Mouse (Mus musculus) bone marrow, adult 2 months (tissue): ENCODE measurements around the gene Rhox2h. TPM values are rescaled to one million over a fixed set of nuclear protein-coding genes. Genes with fewer than 3 reads are reported as not detected.
"Not testable (repeated sequence)": the region's sequence is repeated elsewhere in the genome, so short reads cannot be mapped to it uniquely, and the experiment has no call there.

Source experiments
- H3K27ac ChIP-seq: fragments of 200-500 bp; 2 replicates; pipeline ENCODE4 v1.5.1; 2012; ENCODE audit warnings: low read depth, mild to moderate bottlenecking, control low read depth, inconsistent platforms, low read length; ENCODE audit not compliant: control insufficient read depth, poor library complexity, insufficient read depth
- H3K4me1 ChIP-seq: fragments of 200-500 bp; 2 replicates; pipeline ENCODE4 v1.6.1; 2011; ENCODE audit warnings: low read length; ENCODE audit not compliant: control insufficient read depth, insufficient read depth
- H3K4me3 ChIP-seq: fragments of 200-500 bp; replicated peaks from 2 replicates; pipeline ENCODE3; 2011; ENCODE audit warnings: mild to moderate bottlenecking, low read depth, low read length, control low read depth; ENCODE audit not compliant: control insufficient read depth
- CTCF ChIP-seq: fragments of 200-500 bp; IDR thresholded peaks from 2 replicates; pipeline ENCODE4 v1.5.1; 2011; ENCODE audit warnings: low read length, control low read depth; ENCODE audit not compliant: control insufficient read depth, insufficient read depth
- POLR2A ChIP-seq: fragments of 200-500 bp; IDR thresholded peaks from 2 replicates; pipeline ENCODE4 v1.6.1; 2011; ENCODE audit warnings: low read depth, mild to moderate bottlenecking, control low read depth, low read length, borderline replicate concordance; ENCODE audit not compliant: control insufficient read depth
- WGBS: fragments of 180-500 bp; shearing (Covaris S2); methylation state at CpG from one replicate; pipeline ENCODE4 v1.1.7; 2018; 5-methylcytosine and 5-hydroxymethylcytosine counted together
- polyA plus RNA-seq: library from polyadenylated mRNA; stranded (reverse); fragments of >200 nt; gene quantifications from 2 replicates; pipeline ENCODE4 v1.2.4, GENCODE M21; 2011; ENCODE audit warnings: low replicate concordance; ENCODE audit not compliant: missing spikeins, insufficient read depth, insufficient read length

Gene Rhox2h
- not detected in 2 replicates for polyA plus RNA-seq

GRCm38 (mm10) chrX:37673177-37673576 is at the start of gene Rhox2h:
Gene Rhox2h (minus strand): TSS chrX:37673277.
- not testable (repeated sequence) for H3K27ac ChIP-seq, H3K4me1 ChIP-seq, H3K4me3 ChIP-seq
- 81% methylated on average over 8 of the region's 8 CpGs for WGBS

- H3K4me1 ChIP-seq = no peaks in the 10 kb centered on the region
- no peak overlapping the region for H3K4me3 ChIP-seq
- H3K27ac ChIP-seq = no peak overlapping the region
- TF ChIP-seq POLR2A (no peak), CTCF (no peak)
- WGBS = 59% methylated on average over 3 of the region's 3 CpGs
These were observed 28.8 kb upstream of the Rhox2h start for GRCm38 (mm10) chrX:37701821-37702387.

- 58% methylated on average over 2 of the region's 2 CpGs for WGBS
- H3K4me3 ChIP-seq = no peak overlapping the region
- H3K27ac ChIP-seq = no peak overlapping the region
- TF ChIP-seq CTCF (no peak), POLR2A (no peak)
- no peaks in the 10 kb centered on the region for H3K4me1 ChIP-seq
These were observed 19.2 kb upstream of the Rhox2h start for GRCm38 (mm10) chrX:37692261-37692660.

GRCm38 (mm10) chrX:37683031-37683715 is 10.1 kb upstream of the Rhox2h start:
- Histone ChIP-seq H3K27ac (no peak overlapping the region), H3K4me1 (no peaks in the 10 kb centered on the region), H3K4me3 (no peak overlapping the region)
- WGBS = 85% methylated on average over 24 of the region's 24 CpGs
- no peak for TF ChIP-seq CTCF
- TF ChIP-seq POLR2A = no peak

- 71% methylated on average over 1 of the region's 3 CpGs for WGBS
- H3K27ac ChIP-seq, H3K4me3 ChIP-seq, H3K4me1 ChIP-seq: not testable (repeated sequence)
These were observed 4.4 kb downstream of the Rhox2h start, which contains the start of gene Rhox3h for GRCm38 (mm10) chrX:37668664-37669063. Gene Rhox3h (minus strand): TSS chrX:37668764.

- H3K4me1 ChIP-seq, H3K4me3 ChIP-seq, H3K27ac ChIP-seq: not testable (repeated sequence)
- WGBS = 83% methylated on average over 18 of the region's 20 CpGs
These were observed 21.9 kb downstream of the Rhox2h start, which contains the start of gene Rhox4g for GRCm38 (mm10) chrX:37651227-37651626. Gene Rhox4g (minus strand): TSS chrX:37651327.

- WGBS = 82% methylated on average over 6 of the region's 6 CpGs
These were observed 29.7 kb downstream of the Rhox2h start, which contains the start of gene Rhox2g for GRCm38 (mm10) chrX:37643370-37643769. Gene Rhox2g (minus strand): TSS chrX:37643470.

GRCm38 (mm10) chrX:37628512-37628911 is 44.6 kb downstream of the Rhox2h start, which contains the start of gene Rhox3g:
Gene Rhox3g (minus strand): TSS chrX:37628612.
- H3K4me1 ChIP-seq, H3K4me3 ChIP-seq, H3K27ac ChIP-seq: not testable (repeated sequence)
- WGBS = 91% methylated on average over 2 of the region's 2 CpGs

More at GRCm38 (mm10) chrX:37643370-37643769, 29.7 kb downstream of the Rhox2h start, which contains the start of gene Rhox2g:
- not testable (repeated sequence) for H3K4me3 ChIP-seq, H3K4me1 ChIP-seq, H3K27ac ChIP-seq

Other genes with a start within 250 kb of the Rhox2h start
- gene Rhox4b, start 240.8 kb downstream of the Rhox2h start, polyA plus RNA-seq = not detected in 2 replicates
- not detected in 2 replicates for gene Rhox2c, start 219.6 kb downstream of the Rhox2h start, polyA plus RNA-seq
- not detected in 2 replicates for gene Rhox3c, start 214.7 kb downstream of the Rhox2h start, polyA plus RNA-seq
- not detected in 2 replicates for gene Rhox4c, start 192.9 kb downstream of the Rhox2h start, polyA plus RNA-seq
- gene Rhox2d, start 179.8 kb downstream of the Rhox2h start, polyA plus RNA-seq = not detected in 2 replicates
- gene Rhox4d, start 158.9 kb downstream of the Rhox2h start, polyA plus RNA-seq = not detected in 2 replicates
- gene Rhox2e, start 142.8 kb downstream of the Rhox2h start, polyA plus RNA-seq = not detected in 2 replicates
- not detected in 2 replicates for gene Rhox3e, start 131.3 kb downstream of the Rhox2h start, polyA plus RNA-seq
- not detected in 2 replicates for gene Rhox4e, start 115.9 kb downstream of the Rhox2h start, polyA plus RNA-seq
- not detected in 2 replicates for gene Rhox2f, start 101.9 kb downstream of the Rhox2h start, polyA plus RNA-seq
- not detected in 2 replicates for gene Rhox3f, start 92.3 kb downstream of the Rhox2h start, polyA plus RNA-seq
- not detected in 2 replicates for gene Rhox4f, start 65.6 kb downstream of the Rhox2h start, polyA plus RNA-seq
- not detected in 2 replicates for gene Rhox3g, start 44.7 kb downstream of the Rhox2h start, polyA plus RNA-seq
- not detected in 2 replicates for gene Rhox2g, start 29.8 kb downstream of the Rhox2h start, polyA plus RNA-seq
- gene Rhox4g, start 21.9 kb downstream of the Rhox2h start, polyA plus RNA-seq = not detected in 2 replicates
- not detected in 2 replicates for gene Rhox3h, start 4.5 kb downstream of the Rhox2h start, polyA plus RNA-seq
- gene Rhox5, start 131.6 kb upstream of the Rhox2h start, polyA plus RNA-seq = 21.4 TPM in 1 of 2 replicates, not detected in the other
- not detected in 2 replicates for gene Rhox6, start 153.6 kb upstream of the Rhox2h start, polyA plus RNA-seq
- not detected in 2 replicates for gene Rhox7a, start 158.4 kb upstream of the Rhox2h start, polyA plus RNA-seq
- not detected in 2 replicates for gene Rhox8, start 205.7 kb upstream of the Rhox2h start, polyA plus RNA-seq
- not detected in 2 replicates for gene Rhox7b, start 224.0 kb upstream of the Rhox2h start, polyA plus RNA-seq
- not detected in 2 replicates for gene Rhox9, start 228.5 kb upstream of the Rhox2h start, polyA plus RNA-seq